Mouse (Mus musculus) stomach, postnatal 0 days (tissue): Measurements from ENCODE around the gene Akap13.
A peak's percentile ranks its signal among the peaks of the same experiment; 100 is the strongest.

ENCODE experiments used
- CTCF ChIP-seq: IDR thresholded peaks from 2 replicates; pipeline ENCODE4 v1.5.1; 2016; ENCODE audit warnings: antibody characterized with exemption, low read depth, mild to moderate bottlenecking, moderate library complexity
- EP300 ChIP-seq: optimal IDR thresholded peaks from 2 replicates; pipeline ENCODE3; 2016; ENCODE audit warnings: antibody characterized with exemption

DNA sequence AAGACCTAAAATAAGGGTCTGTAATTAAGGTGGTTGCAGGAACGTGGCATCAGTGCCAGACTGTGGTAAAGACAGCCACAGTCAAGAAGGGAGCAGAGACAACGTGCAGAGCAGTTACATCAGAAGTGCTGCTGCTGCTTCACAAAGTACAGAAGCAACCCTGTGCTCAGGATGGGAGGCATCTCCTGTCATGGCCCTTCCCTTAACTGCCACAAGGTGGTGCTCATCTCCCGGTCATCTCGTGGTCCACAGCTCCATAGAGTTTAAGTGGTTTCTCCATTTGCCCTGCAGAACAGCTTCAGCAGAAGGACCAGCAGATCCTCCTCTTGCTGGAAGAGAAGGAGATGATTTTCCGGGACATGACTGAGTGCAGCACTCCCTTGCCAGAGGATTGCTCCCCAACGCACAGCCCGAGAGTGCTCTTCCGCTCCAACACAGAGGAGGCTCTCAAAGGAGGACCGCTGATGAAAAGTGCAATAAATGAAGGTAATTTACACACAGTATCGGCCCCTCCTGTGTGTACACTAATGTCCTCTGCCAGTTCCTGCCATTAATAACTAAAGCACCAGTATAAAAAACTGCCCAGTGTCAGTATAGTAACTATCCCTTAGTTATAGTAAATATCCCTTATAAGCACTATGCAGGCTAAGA lies 283.9 kb downstream of the Akap13 start:
- TF ChIP-seq CTCF (peak; percentile 95), EP300 (no peak)
